Mouse (Mus musculus): ENCODE measurements around the gene Col5a1. TPM values are rescaled to one million over a fixed set of nuclear protein-coding genes. Genes with fewer than 3 reads are reported as not detected.

The Col5a1 gene
- polyA plus RNA-seq, 1 experiment from 2014 or later: 47.7 TPM

DNA sequence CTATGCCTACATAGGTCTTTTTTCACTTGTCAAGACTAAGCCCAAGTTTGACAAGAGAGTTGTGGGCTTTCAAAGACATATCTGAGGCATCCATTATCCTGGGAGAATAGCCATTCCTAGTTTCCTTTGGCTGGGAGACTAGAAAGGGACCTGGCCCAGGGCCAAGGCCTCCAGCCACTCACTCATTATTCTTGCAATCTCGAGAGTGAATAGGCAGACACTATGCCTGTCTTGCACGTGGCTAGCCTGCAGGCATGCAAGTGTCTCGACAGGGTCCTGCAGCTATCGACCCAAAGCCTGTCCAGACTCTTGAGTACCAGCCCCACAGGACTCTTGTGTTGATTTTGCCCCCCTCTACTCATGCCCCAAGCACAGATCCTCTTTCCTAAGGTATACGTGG, 71.0 kb downstream of the Col5a1 start:
- Histone ChIP-seq H3K4me3 (ENCODE audit: low read depth, low read length) (no peak overlapping the region), H3K27me3 (replicated peaks; ENCODE audit: insufficient read depth, low read length) (no peaks in the 10 kb centered on the region), H3K4me2 (replicated peaks; ENCODE audit: low read depth, low read length) (no peak overlapping the region), H3K36me3 (ENCODE audit: insufficient read depth, low read length) (no peaks in the 10 kb centered on the region), H3K9me3 (ENCODE audit: low read length) (no peaks in the 10 kb centered on the region), H3K4me1 (ENCODE audit: insufficient read depth, low read depth, low read length) (peaks cover 7% of the 10 kb centered on the region; the same call in 1 of the 2 replicates), H3K27ac (ENCODE audit: low read length) (no peak overlapping the region), H3K9ac (replicated peaks; ENCODE audit: low read depth) (no peak overlapping the region)
- DNase-seq (ENCODE audit: low spot score): peak; percentile 35
- no peak for TF ChIP-seq CTCF (IDR thresholded peaks at IDR 0.05)
- TF ChIP-seq EP300 (IDR thresholded peaks at IDR 0.05): no peak
- WGBS: 13% methylated on average over 5 of the region's 5 CpGs
- peak; percentile 34; the same call in 1 of the 2 replicates for ATAC-seq

- TF ChIP-seq CTCF (IDR thresholded peaks at IDR 0.05): peak; percentile 36
- TF ChIP-seq EP300 (IDR thresholded peaks at IDR 0.05): no peak
- no peak for ATAC-seq
These were observed 73.0 kb downstream of the Col5a1 start for GRCm38 (mm10) chr2:27959275-27959674.

GRCm38 (mm10) chr2:27961190-27961589, 75.0 kb downstream of the Col5a1 start:
- no peak overlapping the region for H3K9ac ChIP-seq (replicated peaks; ENCODE audit: low read depth)
- no peak for DNase-seq (ENCODE audit: low spot score)
- 81% methylated on average over 2 of the region's 2 CpGs for WGBS
- no peaks in the 10 kb centered on the region for H3K27me3 ChIP-seq (replicated peaks; ENCODE audit: insufficient read depth, low read length)
- no peaks in the 10 kb centered on the region for H3K36me3 ChIP-seq (ENCODE audit: insufficient read depth, low read length)
- H3K4me1 ChIP-seq (ENCODE audit: insufficient read depth, low read depth, low read length): 0 out of 2 replicates have a peak, but pooled peaks cover 3% of the 10 kb centered on the region
- no peak for ATAC-seq
- no peaks in the 10 kb centered on the region for H3K9me3 ChIP-seq (ENCODE audit: low read length)
- H3K4me3 ChIP-seq (ENCODE audit: low read depth, low read length): no peak overlapping the region
- TF ChIP-seq CTCF (IDR thresholded peaks at IDR 0.05): no peak
- no peak for TF ChIP-seq EP300 (IDR thresholded peaks at IDR 0.05)
- no peak overlapping the region for H3K4me2 ChIP-seq (replicated peaks; ENCODE audit: low read depth, low read length)
- no peak overlapping the region for H3K27ac ChIP-seq (ENCODE audit: low read length)

More at GRCm38 (mm10) chr2:27959275-27959674, 73.0 kb downstream of the Col5a1 start:
- H3K9ac ChIP-seq (replicated peaks; ENCODE audit: low read depth): no peak overlapping the region
- H3K4me3 ChIP-seq (ENCODE audit: low read depth, low read length): no peak overlapping the region
- H3K27me3 ChIP-seq (replicated peaks; ENCODE audit: insufficient read depth, low read length): no peaks in the 10 kb centered on the region
- no peaks in the 10 kb centered on the region for H3K36me3 ChIP-seq (ENCODE audit: insufficient read depth, low read length)
- H3K4me1 ChIP-seq (ENCODE audit: insufficient read depth, low read depth, low read length): 0 out of 2 replicates have a peak, but pooled peaks cover 3% of the 10 kb centered on the region
- no peak for DNase-seq (ENCODE audit: low spot score)
- H3K9me3 ChIP-seq (ENCODE audit: low read length): no peaks in the 10 kb centered on the region
- H3K4me2 ChIP-seq (replicated peaks; ENCODE audit: low read depth, low read length): no peak overlapping the region
- WGBS: 80% methylated on average over 6 of the region's 6 CpGs
- no peak overlapping the region for H3K27ac ChIP-seq (ENCODE audit: low read length)

DNA sequence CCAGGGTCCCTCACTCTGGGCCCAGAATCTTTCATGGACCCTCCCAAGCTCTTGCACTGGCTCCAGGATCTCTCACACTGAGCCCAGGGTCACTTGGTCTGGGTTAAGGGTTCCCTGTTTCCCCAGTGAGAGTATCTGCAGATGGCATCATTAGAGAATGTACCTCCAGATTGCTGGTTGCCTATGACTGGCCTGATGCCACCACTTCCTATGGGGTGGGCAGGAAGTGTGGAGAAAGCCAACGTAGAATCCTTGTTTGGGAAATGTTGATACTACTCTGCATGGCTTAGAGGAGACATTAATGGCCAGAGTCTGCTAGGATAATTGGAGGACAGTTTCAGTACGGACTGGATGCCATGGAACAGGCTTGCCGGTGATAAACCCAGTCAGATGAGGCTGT, 76.2 kb downstream of the Col5a1 start:
- no peak overlapping the region for H3K4me2 ChIP-seq (replicated peaks; ENCODE audit: low read depth, low read length)
- no peak overlapping the region for H3K27ac ChIP-seq (ENCODE audit: low read length)
- ATAC-seq (no peak), DNase-seq (ENCODE audit: low spot score) (no peak)
- no peak overlapping the region for H3K4me3 ChIP-seq (ENCODE audit: low read depth, low read length)
- H3K4me1 ChIP-seq (ENCODE audit: insufficient read depth, low read depth, low read length): 0 out of 2 replicates have a peak, but pooled peaks cover under 1% of the 10 kb centered on the region
- H3K9ac ChIP-seq (replicated peaks; ENCODE audit: low read depth): no peak overlapping the region
- 60% methylated on average over 3 of the region's 3 CpGs for WGBS
- TF ChIP-seq EP300 (IDR thresholded peaks at IDR 0.05): no peak
- TF ChIP-seq CTCF (IDR thresholded peaks at IDR 0.05): no peak
- no peaks in the 10 kb centered on the region for H3K27me3 ChIP-seq (replicated peaks; ENCODE audit: insufficient read depth, low read length)
- no peaks in the 10 kb centered on the region for H3K36me3 ChIP-seq (ENCODE audit: insufficient read depth, low read length)
- H3K9me3 ChIP-seq (ENCODE audit: low read length): no peaks in the 10 kb centered on the region

DNA sequence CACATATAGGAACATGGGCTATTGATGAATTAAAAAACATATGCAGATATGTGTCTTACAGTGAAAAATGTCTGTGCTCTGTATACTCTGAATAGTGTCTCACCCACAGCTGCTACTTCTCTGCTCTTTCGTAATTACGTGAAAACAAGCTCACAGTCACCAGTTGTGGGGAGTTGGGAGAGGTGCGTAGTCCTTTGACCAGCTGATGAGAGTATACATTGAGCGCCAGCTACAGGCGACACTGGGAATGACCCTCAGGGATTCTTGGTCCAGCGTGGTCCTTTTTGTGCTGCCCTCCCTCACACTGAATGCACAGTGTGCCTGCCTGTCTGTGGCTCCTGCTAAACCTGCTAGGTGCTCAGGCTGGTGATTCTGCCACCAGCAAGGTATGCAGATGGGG, 82.9 kb downstream of the Col5a1 start:
- Histone ChIP-seq H3K9ac (replicated peaks; ENCODE audit: low read depth) (no peak overlapping the region), H3K27me3 (replicated peaks; ENCODE audit: insufficient read depth, low read length) (no peaks in the 10 kb centered on the region), H3K9me3 (ENCODE audit: low read length) (no peaks in the 10 kb centered on the region), H3K4me1 (ENCODE audit: insufficient read depth, low read depth, low read length) (no peaks in the 10 kb centered on the region), H3K36me3 (ENCODE audit: insufficient read depth, low read length) (no peaks in the 10 kb centered on the region), H3K4me3 (ENCODE audit: low read depth, low read length) (no peak overlapping the region), H3K4me2 (replicated peaks; ENCODE audit: low read depth, low read length) (no peak overlapping the region), H3K27ac (ENCODE audit: low read length) (no peak overlapping the region)
- ATAC-seq: peak; percentile 74
- 20% methylated on average over 6 of the region's 6 CpGs for WGBS
- peak; percentile 90 for TF ChIP-seq CTCF (IDR thresholded peaks at IDR 0.05)
- TF ChIP-seq EP300 (IDR thresholded peaks at IDR 0.05): no peak
- peak; percentile 76 for DNase-seq (ENCODE audit: low spot score)

- Histone ChIP-seq H3K4me1 (ENCODE audit: insufficient read depth, low read depth, low read length) (no peaks in the 10 kb centered on the region), H3K27me3 (replicated peaks; ENCODE audit: insufficient read depth, low read length) (no peaks in the 10 kb centered on the region), H3K4me3 (ENCODE audit: low read depth, low read length) (no peak overlapping the region), H3K9ac (replicated peaks; ENCODE audit: low read depth) (no peak overlapping the region), H3K36me3 (ENCODE audit: insufficient read depth, low read length) (no peaks in the 10 kb centered on the region), H3K4me2 (replicated peaks; ENCODE audit: low read depth, low read length) (no peak overlapping the region), H3K9me3 (ENCODE audit: low read length) (no peaks in the 10 kb centered on the region), H3K27ac (ENCODE audit: low read length) (no peak overlapping the region)
- DNase-seq (ENCODE audit: low spot score) (peak; percentile 44), ATAC-seq (no peak)
- 55% methylated on average over 3 of the region's 3 CpGs for WGBS
- TF ChIP-seq EP300 (IDR thresholded peaks at IDR 0.05) (no peak), CTCF (IDR thresholded peaks at IDR 0.05) (peak; percentile 89)
These were observed 87.6 kb downstream of the Col5a1 start for GRCm38 (mm10) chr2:27973840-27974239.

DNA sequence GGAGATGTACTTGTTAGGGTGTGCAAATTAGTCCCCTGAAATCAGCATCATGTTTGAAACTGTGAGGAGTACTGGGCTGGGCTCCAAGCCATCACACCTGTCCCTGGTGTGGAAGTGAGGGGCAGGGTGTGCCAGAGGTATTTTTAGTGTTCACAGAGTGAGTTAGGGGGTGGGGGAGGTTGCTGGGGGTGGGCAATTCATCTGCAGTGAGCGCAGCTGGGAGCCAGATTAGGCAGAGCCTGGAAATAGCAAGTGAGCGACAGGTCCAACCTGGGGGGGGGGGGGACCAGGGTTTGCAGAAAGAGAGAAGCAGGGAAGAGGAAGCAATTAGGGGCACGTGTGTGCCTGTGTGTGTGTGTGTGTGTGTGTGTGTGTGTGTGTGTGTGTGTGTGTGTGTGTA, 89.6 kb downstream of the Col5a1 start:
- Histone ChIP-seq H3K4me2 (replicated peaks; ENCODE audit: low read depth, low read length) (no peak overlapping the region), H3K9ac (replicated peaks; ENCODE audit: low read depth) (no peak overlapping the region), H3K9me3 (ENCODE audit: low read length) (no peaks in the 10 kb centered on the region), H3K4me1 (ENCODE audit: insufficient read depth, low read depth, low read length) (no peaks in the 10 kb centered on the region), H3K36me3 (ENCODE audit: insufficient read depth, low read length) (no peaks in the 10 kb centered on the region), H3K27me3 (replicated peaks; ENCODE audit: insufficient read depth, low read length) (no peaks in the 10 kb centered on the region), H3K4me3 (ENCODE audit: low read depth, low read length) (no peak overlapping the region), H3K27ac (ENCODE audit: low read length) (no peak overlapping the region)
- TF ChIP-seq EP300 (IDR thresholded peaks at IDR 0.05) (no peak), CTCF (IDR thresholded peaks at IDR 0.05) (no peak)
- ATAC-seq (no peak), DNase-seq (ENCODE audit: low spot score) (no peak)
- WGBS: 75% methylated on average over 3 of the region's 3 CpGs

Data from lung, postnatal 0 days (tissue).